In genomic region chr19:15052642-15053239, GRCm38 (mm10) we compare ENCODE assay signal across 23 mouse cellular contexts.
DNase-seq lines count a peak whose midpoint lies in the region; ATAC-seq and TF ChIP-seq lines count a peak whose summit lies in the region.
"Had no signal": no experiment of that assay in that cellular context is flagged by ENCODE, and none has a peak within 500 bp of the region (broad histone marks: within the 10 kb centered on the region; RNA-seq: fewer than 3 reads in every experiment).

No protein-coding gene starts in this region.

- no peak for TF ChIP-seq POLR2A in brain, embryonic 14.5 days (IDR thresholded peaks at IDR 0.05; ENCODE audit: borderline replicate concordance, extremely low read depth, insufficient read depth, insufficient read length, poor library complexity, severe bottlenecking)

- no peaks in the 10 kb centered on the region for H3K36me3 ChIP-seq in forebrain, postnatal 0 days (ENCODE audit: insufficient read depth)
- H3K36me3 ChIP-seq: embryonic facial prominence, embryonic 15.5 days; heart, embryonic 15.5 days; liver, embryonic 13.5 days had no signal

- H3K9ac ChIP-seq in forebrain, postnatal 0 days: peak overlapping the region; percentile 25; the same call in 1 of the 2 replicates
- H3K9ac ChIP-seq: embryonic facial prominence, embryonic 15.5 days; heart, embryonic 15.5 days; liver, embryonic 13.5 days had no signal

- no peaks in the 10 kb centered on the region for H3K9me3 ChIP-seq in forebrain, postnatal 0 days (ENCODE audit: low read length)
- H3K9me3 ChIP-seq: embryonic facial prominence, embryonic 15.5 days; heart, embryonic 15.5 days; liver, embryonic 13.5 days had no signal

- H3K27me3 ChIP-seq in forebrain, postnatal 0 days (ENCODE audit: insufficient read depth, low read length): no peaks in the 10 kb centered on the region
- H3K27me3 ChIP-seq: embryonic facial prominence, embryonic 15.5 days; heart, embryonic 15.5 days; liver, embryonic 13.5 days had no signal

- no peak overlapping the region; the same call in 1 of the 2 replicates for H3K4me3 ChIP-seq in layer of hippocampus, adult 2 months
- 0 out of 2 replicates have a peak overlapping the region, but pooled peaks have one; percentile 16 for H3K4me3 ChIP-seq in forebrain, postnatal 0 days (ENCODE audit: low read depth, low read length)
- H3K4me3 ChIP-seq: embryonic facial prominence, embryonic 15.5 days; gastrocnemius, adult 2 months; heart, embryonic 15.5 days; liver, embryonic 13.5 days had no signal

- H3K27ac ChIP-seq in layer of hippocampus, adult 2 months: peak overlapping the region; percentile 55
- 0 out of 2 replicates have a peak overlapping the region, but pooled peaks have one; percentile 35 for H3K27ac ChIP-seq in forebrain, postnatal 0 days (ENCODE audit: low read depth, low read length)
- H3K27ac ChIP-seq: embryonic facial prominence, embryonic 15.5 days; gastrocnemius, adult 2 months; heart, embryonic 15.5 days; hindbrain, postnatal 0 days; liver, embryonic 13.5 days; stomach, postnatal 0 days had no signal

- TF ChIP-seq CTCF in layer of hippocampus, adult 2 months (conservative IDR thresholded peaks at IDR 0.05): no peak
- no peak for TF ChIP-seq CTCF in brain, embryonic 14.5 days (IDR thresholded peaks at IDR 0.05; ENCODE audit: borderline replicate concordance, extremely low read depth, insufficient read depth, insufficient read length)
- TF ChIP-seq CTCF in forebrain, postnatal 0 days (IDR thresholded peaks at IDR 0.05; ENCODE audit: low read depth): no peak

- peak overlapping the region; percentile 37 for H3K4me2 ChIP-seq in forebrain, postnatal 0 days (ENCODE audit: low read depth)
- H3K4me2 ChIP-seq: embryonic facial prominence, embryonic 15.5 days; heart, embryonic 15.5 days; liver, embryonic 13.5 days had no signal

- ATAC-seq in forebrain, postnatal 0 days: peak; percentile 70
- ATAC-seq: activated CD4-positive, CD25-positive, alpha-beta regulatory T cell, adult 4 months; hindbrain, postnatal 0 days; intestine, embryonic 16.5 days had no signal

- H3K4me1 ChIP-seq in forebrain, postnatal 0 days (ENCODE audit: insufficient read depth): peaks cover 15% of the 10 kb centered on the region; the same call in 1 of the 2 replicates
- H3K4me1 ChIP-seq: embryonic facial prominence, embryonic 15.5 days; liver, embryonic 13.5 days had no signal

- DNase-seq in layer of hippocampus, adult 2 months (ENCODE audit: low spot score in 2 of 2): peak in 1 of 2 experiments; percentile 19
- no peak for DNase-seq in layer of hippocampus, adult 9-10 months (ENCODE audit: low spot score)
- peak; percentile 56 for DNase-seq in brain, adult 2 months (ENCODE audit: low read depth, low spot score)
- peak; percentile 71 for DNase-seq in brain, embryonic 14.5 days (ENCODE audit: low read depth)
- DNase-seq in forebrain, postnatal 0 days: peak; percentile 61
- DNase-seq in cerebellum, adult 11-12 months: no peak
- no peak for DNase-seq in lung, postnatal 36 days
- DNase-seq: adrenal gland, adult 8-10 months; cerebellum, adult 9-10 months; gastrocnemius, adult 2 months; heart, postnatal 36 days; kidney, postnatal 25 days; liver, embryonic 13.5 days; lung, adult 2 months; lung, postnatal 14 days; midbrain, embryonic 14.5 days; right cerebral cortex, postnatal 14 days had no signal

- 30% methylated on average over 10 of the region's 10 CpGs for WGBS in forebrain, postnatal 0 days

Comparison
In these comparisons a context has a peak if more than half of its experiments do, and no peak if none do; other contexts are left out.
1. DNase-seq: peak in brain, adult 2 months (single experiment), brain, embryonic 14.5 days (single experiment) and forebrain, postnatal 0 days (single experiment); none in layer of hippocampus, adult 9-10 months (single experiment), cerebellum, adult 11-12 months (single experiment) and lung, postnatal 36 days (single experiment).